Mouse (Mus musculus) CH12.LX (cell line): Measurements from ENCODE around the gene Ptprcap. TPM values are rescaled to one million over a fixed set of nuclear protein-coding genes. Genes with fewer than 3 reads are reported as not detected.

Source experiments
- DNase-seq: peaks from one replicate; pipeline ENCODE4 v3.0.0-alpha.2; 2013; ENCODE audit errors: extremely low read depth
- H3K27ac ChIP-seq: 2 replicates; pipeline ENCODE4 v1.5.1; 2012; ENCODE audit warnings: low read depth, mild to moderate bottlenecking, control low read depth, moderate library complexity; ENCODE audit not compliant: insufficient read depth
- H3K27me3 ChIP-seq: replicated peaks from 2 replicates; pipeline ENCODE3; 2012; ENCODE audit warnings: inconsistent platforms
- H3K36me3 ChIP-seq, 2 experiments: replicated peaks in 1 of 2; 2 replicates each; pipeline versions ENCODE3 to v1.6.1; 2012; ENCODE audit warnings: inconsistent platforms in 1 of 2, low read length in 1 of 2, mild to moderate bottlenecking in 1 of 2, mixed read lengths in 1 of 2, moderate library complexity in 1 of 2; ENCODE audit not compliant: control insufficient read depth in 1 of 2, insufficient read depth in 1 of 2
- H3K4me1 ChIP-seq, 2 experiments: 2 replicates each; pipeline ENCODE4 v1.6.1; 2012; ENCODE audit warnings: inconsistent platforms in 1 of 2, moderate library complexity in 1 of 2; ENCODE audit not compliant: insufficient read depth in 2 of 2, control insufficient read depth in 1 of 2
- H3K4me2 ChIP-seq: 2 replicates; pipeline ENCODE4 v1.6.1; 2012; ENCODE audit warnings: low read depth, mild to moderate bottlenecking, control low read depth; ENCODE audit not compliant: poor library complexity, insufficient read depth, severe bottlenecking
- H3K4me3 ChIP-seq, 3 experiments: fragments of 150-350 bp in 1 of 3; sonication (generic) in 1 of 3; replicated peaks in 1 of 3; 2 replicates each; pipeline versions ENCODE3 to v1.5.1; 2011 to 2012; ENCODE audit warnings: low read depth in 2 of 3, low read length in 2 of 3, mild to moderate bottlenecking in 2 of 3, moderate library complexity in 2 of 3, control low read depth in 1 of 3, improper control_type of control experiment in 1 of 3, inconsistent platforms in 1 of 3, mixed read lengths in 1 of 3; ENCODE audit not compliant: poor library complexity in 1 of 3
- H3K79me2 ChIP-seq: replicated peaks from 2 replicates; pipeline ENCODE4 v1.6.1; 2012; ENCODE audit warnings: mild to moderate bottlenecking, moderate library complexity; ENCODE audit not compliant: control insufficient read depth, poor library complexity, insufficient read depth, severe bottlenecking; ENCODE audit errors: extremely low read depth
- H3K9ac ChIP-seq: 2 replicates; pipeline ENCODE4 v1.6.1; 2012; ENCODE audit warnings: low read depth, mild to moderate bottlenecking, control low read depth, moderate library complexity; ENCODE audit not compliant: insufficient read depth
- H3K9me3 ChIP-seq: replicated peaks from 2 replicates; pipeline ENCODE3; 2012; ENCODE audit warnings: low read length, inconsistent platforms, mixed read lengths
- BHLHE40 ChIP-seq: IDR thresholded peaks from 2 replicates; pipeline ENCODE4 v1.6.1; 2011; ENCODE audit warnings: mild to moderate bottlenecking, low read depth, low read length, improper control_type of control experiment
- CHD2 ChIP-seq: IDR thresholded peaks from 2 replicates; pipeline ENCODE4 v1.6.1; 2011; ENCODE audit warnings: low read length, improper control_type of control experiment
- E2F4 ChIP-seq: IDR thresholded peaks from 2 replicates; pipeline ENCODE4 v1.6.1; 2011; ENCODE audit warnings: low read depth, low read length, improper control_type of control experiment; ENCODE audit not compliant: insufficient replicate concordance
- JUND ChIP-seq: conservative IDR thresholded peaks from 2 replicates; pipeline ENCODE4 v1.6.1; 2011; ENCODE audit warnings: low read depth, low read length, improper control_type of control experiment
- MAX ChIP-seq: IDR thresholded peaks from 2 replicates; pipeline ENCODE4 v1.6.1; 2011; ENCODE audit warnings: low read length, improper control_type of control experiment
- MAZ ChIP-seq: IDR thresholded peaks from 2 replicates; pipeline ENCODE4 v1.6.1; 2012; ENCODE audit warnings: low read depth, mild to moderate bottlenecking, inconsistent platforms, low read length, improper control_type of control experiment, moderate library complexity
- MEF2A ChIP-seq: IDR thresholded peaks from 2 replicates; pipeline ENCODE4 v1.6.1; 2014; ENCODE audit warnings: low read depth, mild to moderate bottlenecking, inconsistent platforms, low read length, improper control_type of control experiment, borderline replicate concordance
- PAX5 ChIP-seq: IDR thresholded peaks from 2 replicates; pipeline ENCODE4 v1.6.1; 2012; ENCODE audit warnings: low read length, inconsistent platforms, mixed read lengths
- POLR2AphosphoS2 ChIP-seq: IDR thresholded peaks from 2 replicates; pipeline ENCODE4 v1.6.1; 2011; ENCODE audit warnings: low read depth, low read length, improper control_type of control experiment
- USF1 ChIP-seq: IDR thresholded peaks from 2 replicates; pipeline ENCODE4 v1.6.1; 2014; ENCODE audit warnings: low read depth, mild to moderate bottlenecking, inconsistent platforms, low read length, improper control_type of control experiment
- dilution Hi-C: fragments of 300-500 bp; cut with MboI; formaldehyde crosslinking; loops from 2 replicates; pipeline ENCODE4 v1.14.3; 2020; ENCODE audit warnings: low sequenced_read_pairs; ENCODE audit not compliant: extremely low pct_unique_long_range_greater_than_20kb, extremely low pct_ligation_motif_present
- in situ Hi-C: fragments of 300-500 bp; cut with MboI; formaldehyde crosslinking; loops from 3 replicates; pipeline ENCODE4 v1.14.3; 2019; ENCODE audit warnings: low sequenced_read_pairs, low pct_ligation_motif_present, low pct_unique_long_range_greater_than_20kb, mixed read lengths
- polyA plus RNA-seq: library from polyadenylated mRNA; unstranded; fragments of >175 nt; gene quantifications from 2 replicates; pipeline ENCODE4 v1.2.1, GENCODE M21; 2012; ENCODE audit warnings: low read depth; ENCODE audit not compliant: insufficient read length
- total RNA-seq, 2 experiments: library from RNA; depleted of rRNA; stranded (reverse); fragments of 300-350 nt in 1 of 2; fragments of >200 nt in 1 of 2; gene quantifications; 2 replicates each; pipeline ENCODE4 v1.2.3; 2012 to 2014

Ptprcap gene
- total and polyA plus RNA-seq, 3 experiments: 343 to 447 (median 438) TPM

DNA sequence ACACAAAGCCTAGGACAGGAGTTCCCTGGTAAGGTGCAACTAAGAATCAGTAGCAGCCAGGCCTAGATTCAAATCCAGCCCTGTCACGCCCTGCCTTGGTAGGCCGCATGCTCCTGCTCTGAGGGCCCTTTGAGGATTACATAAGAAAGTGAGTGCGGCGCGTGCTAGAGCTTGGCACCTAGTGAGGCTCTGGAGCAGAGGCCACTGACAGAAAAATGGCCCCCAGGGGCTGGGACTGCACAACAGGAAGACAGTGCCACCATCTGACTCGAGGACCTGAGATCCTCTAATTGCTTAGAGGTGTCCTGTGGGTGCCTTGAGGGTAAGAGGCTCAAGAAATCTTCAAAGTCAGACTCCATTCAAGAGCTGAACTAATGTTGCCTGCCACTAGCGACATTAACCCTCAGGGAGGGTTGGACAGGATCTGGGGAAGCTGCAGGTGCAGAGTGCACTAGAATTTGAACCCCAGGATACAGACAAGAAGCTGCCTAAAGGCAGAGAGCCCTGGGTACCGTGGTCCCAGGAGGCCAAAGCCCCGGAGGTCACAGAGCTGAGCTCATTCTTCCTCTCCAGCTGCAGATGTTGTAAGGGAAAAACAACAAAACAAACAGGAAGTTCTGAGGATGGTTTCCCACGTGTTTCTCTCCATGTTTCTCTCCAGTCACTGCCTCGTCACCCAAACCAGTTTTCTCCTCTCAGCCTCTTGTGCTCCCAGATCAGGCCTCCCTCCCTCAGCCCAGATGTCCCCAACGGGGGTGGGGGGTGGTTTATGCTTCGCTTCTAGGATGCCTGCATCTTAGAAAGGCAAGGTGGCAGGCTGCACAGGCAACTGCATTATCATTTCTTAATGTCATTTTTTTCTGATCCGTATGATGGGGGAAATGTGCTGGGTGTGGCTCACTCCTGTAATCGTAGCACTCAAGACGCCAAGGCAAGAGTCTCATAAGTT, 8.6 kb upstream of the Ptprcap start (continued):
- TF ChIP-seq MAZ: no peak
- TF ChIP-seq, all 38 proteins: peak for 16

DNA sequence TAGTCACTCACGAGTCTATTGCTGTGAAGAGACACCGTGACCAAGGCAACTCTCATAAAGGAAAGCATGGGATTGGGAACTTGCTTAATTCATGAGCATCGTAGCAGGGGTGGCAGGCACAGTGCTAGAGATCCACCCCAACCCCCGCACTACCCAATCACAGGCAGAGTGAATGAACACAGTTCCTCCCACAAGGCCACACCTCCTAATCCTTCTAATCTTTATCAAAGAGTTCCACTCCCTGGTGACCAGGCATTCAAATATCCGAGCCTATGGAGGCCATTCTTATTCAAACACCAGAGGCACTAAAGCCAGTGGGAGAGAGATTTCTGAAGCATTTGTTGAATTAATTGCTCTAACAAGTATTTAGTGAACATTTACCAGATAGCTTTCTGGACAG, 7.5 kb upstream of the Ptprcap start:
- Histone ChIP-seq H3K9ac (no peak overlapping the region), H3K9me3 (peaks cover 5% of the 10 kb centered on the region), H3K79me2 (peaks cover 15% of the 10 kb centered on the region), H3K4me1 (peaks cover 50 to 75% of the 10 kb centered on the region in 2 experiments), H3K36me3 (peaks cover 4 to 30% of the 10 kb centered on the region in 2 experiments), H3K27me3 (no peaks in the 10 kb centered on the region), H3K27ac (no peak overlapping the region), H3K4me3 (no peak overlapping the region), H3K4me2 (no peak overlapping the region)
- in situ Hi-C loops (no loop called here), dilution Hi-C loops (no loop called here)
- TF ChIP-seq BHLHE40: no peak
- no peak for TF ChIP-seq PAX5
- no peak for TF ChIP-seq CHD2
- no peak for TF ChIP-seq USF1
- no peak for TF ChIP-seq JUND
- no peak for DNase-seq

- Histone ChIP-seq H3K27me3 (no peaks in the 10 kb centered on the region), H3K27ac (no peak overlapping the region), H3K9ac (no peak overlapping the region), H3K4me2 (no peak overlapping the region), H3K4me3 (no peak overlapping the region), H3K9me3 (peaks cover 5% of the 10 kb centered on the region)
- no peak for TF ChIP-seq PAX5
- no peak for TF ChIP-seq MEF2A
- no peak for TF ChIP-seq MAX
- TF ChIP-seq MAZ: no peak
- no peak for TF ChIP-seq E2F4
- TF ChIP-seq POLR2AphosphoS2: no peak
- TF ChIP-seq, all 38 proteins: peak for 0
- in situ Hi-C loops: no loop called here
- no peak for DNase-seq
- dilution Hi-C loops: no loop called here
- Histone ChIP-seq H3K79me2 (peaks cover 15% of the 10 kb centered on the region), H3K4me1 (peaks cover 54 to 75% of the 10 kb centered on the region in 2 experiments), H3K36me3 (peaks cover 10 to 30% of the 10 kb centered on the region in 2 experiments)
Measured at GRCm38 (mm10) chr19:4146366-4147021, 6.9 kb upstream of the Ptprcap start.
